Mouse (Mus musculus) lung, embryonic 15.5 days (tissue): ENCODE measurements around the gene Map2k2. TPM values are rescaled to one million over a fixed set of nuclear protein-coding genes. Genes with fewer than 3 reads are reported as not detected.

Experiments
- ATAC-seq: fragments of 200-750 bp; cut with Nextera tagmentation; 2 replicates; pipeline ENCODE4 v1.8.0; 2017; ENCODE audit warnings: moderate number of reproducible peaks, borderline replicate concordance; ENCODE audit not compliant: low FRiP score, low TSS enrichment; ENCODE audit errors: extremely low read depth
- H3K27ac ChIP-seq: fragments of 300-500 bp; sonication (generic); 2 replicates; pipeline ENCODE4 v1.5.1; 2015; ENCODE audit warnings: moderate library complexity, mild to moderate bottlenecking, inconsistent platforms
- H3K27me3 ChIP-seq: fragments of 300-500 bp; sonication (generic); 2 replicates; pipeline ENCODE4 v1.6.1; 2015; ENCODE audit warnings: inconsistent platforms
- H3K36me3 ChIP-seq: fragments of 300-500 bp; sonication (generic); 2 replicates; pipeline ENCODE4 v1.6.1; 2015; ENCODE audit warnings: inconsistent platforms
- H3K4me1 ChIP-seq: fragments of 300-500 bp; sonication (generic); 2 replicates; pipeline ENCODE4 v1.6.1; 2015; ENCODE audit warnings: inconsistent platforms
- H3K4me2 ChIP-seq: fragments of 300-500 bp; sonication (generic); 2 replicates; pipeline ENCODE4 v1.6.1; 2015; ENCODE audit warnings: inconsistent platforms, mild to moderate bottlenecking, moderate library complexity
- H3K4me3 ChIP-seq: fragments of 300-500 bp; sonication (generic); 2 replicates; pipeline ENCODE4 v1.5.1; 2015; ENCODE audit warnings: mild to moderate bottlenecking, inconsistent platforms
- H3K9ac ChIP-seq: fragments of 300-500 bp; sonication (generic); 2 replicates; pipeline ENCODE4 v1.6.1; 2015; ENCODE audit warnings: inconsistent platforms
- H3K9me3 ChIP-seq: fragments of 300-500 bp; sonication (generic); 2 replicates; pipeline ENCODE4 v1.6.1; 2016; ENCODE audit warnings: inconsistent platforms
- WGBS: fragments of 180-500 bp; shearing (Covaris S2); methylation state at CpG from one replicate; pipeline ENCODE4 v1.1.7; 2015; 5-methylcytosine and 5-hydroxymethylcytosine counted together
- polyA plus RNA-seq: library from polyadenylated mRNA; unstranded; fragments of >200 nt; fragmentation: Nextera tagmentation; extraction: Ambion mirVana; gene quantifications from 2 replicates; pipeline ENCODE4 v1.2.1, GENCODE M21; 2015

Map2k2 gene
- polyA plus RNA-seq, 1 experiment from 2014 or later: 180 TPM

DNA sequence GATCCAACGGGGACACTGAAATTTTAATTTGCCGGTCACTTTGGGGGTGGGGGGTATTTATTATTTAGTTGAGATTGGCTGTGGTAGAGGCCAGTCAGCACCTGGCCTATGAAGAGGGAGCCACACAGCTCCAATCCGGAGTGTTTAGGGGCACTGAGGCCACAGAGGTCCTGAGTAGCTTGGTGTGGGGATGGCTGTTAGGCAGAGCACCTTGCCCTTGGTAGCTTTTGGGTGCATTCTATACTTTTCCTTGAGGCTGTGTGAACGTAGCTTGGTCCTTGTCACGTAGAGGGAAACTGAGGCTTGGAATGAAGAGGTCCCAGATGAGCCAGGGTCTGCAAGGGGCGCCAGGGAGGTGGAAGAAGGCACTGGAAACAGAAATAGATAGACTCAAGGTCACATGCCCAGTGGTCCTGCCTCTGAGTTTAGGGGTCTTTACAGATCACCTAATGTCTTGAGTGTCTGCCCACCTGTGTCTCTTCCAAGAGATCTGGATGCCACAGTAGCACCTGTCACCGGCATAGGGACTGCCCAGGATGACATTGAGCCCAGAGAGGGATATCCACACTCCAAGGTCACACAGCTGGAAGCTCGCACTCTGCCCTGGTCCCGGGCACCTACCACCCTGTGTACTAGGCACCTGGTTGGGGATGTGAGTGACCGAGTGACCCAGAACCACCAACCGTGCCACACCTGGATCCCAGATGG, 33.3 kb downstream of the Map2k2 start:
- peak overlapping the region; percentile 93 for H3K4me2 ChIP-seq
- H3K9me3 ChIP-seq: no peaks in the 10 kb centered on the region
- peaks cover 66% of the 10 kb centered on the region for H3K4me1 ChIP-seq
- H3K36me3 ChIP-seq: peaks cover 8% of the 10 kb centered on the region
- peaks cover 18% of the 10 kb centered on the region; the same call in 1 of the 2 replicates for H3K27me3 ChIP-seq
- peak overlapping the region; percentile 89 for H3K27ac ChIP-seq
- no peak for ATAC-seq
- H3K9ac ChIP-seq: peak overlapping the region; percentile 91
- 48% methylated on average over 11 of the region's 11 CpGs for WGBS
- H3K4me3 ChIP-seq: peak overlapping the region; percentile 81

DNA sequence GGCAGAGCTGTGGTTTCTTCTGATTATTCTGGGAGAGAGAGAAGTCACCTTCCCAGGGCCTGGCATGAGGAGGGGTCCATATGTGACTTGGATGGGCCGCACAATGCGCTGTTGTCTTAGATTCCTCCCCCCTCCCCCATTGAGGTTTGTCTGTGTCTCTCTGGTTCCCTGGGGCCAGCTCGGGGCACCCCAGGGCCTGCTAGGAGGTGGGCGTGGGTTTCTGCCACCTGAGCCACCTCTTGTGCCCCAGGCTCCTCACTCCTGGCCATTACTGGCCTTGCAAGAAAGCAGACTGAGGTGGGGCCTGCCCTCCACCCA, 33.8 kb downstream of the Map2k2 start:
- Histone ChIP-seq H3K4me2 (peak overlapping the region; percentile 93), H3K4me3 (peak overlapping the region; percentile 81), H3K27ac (peak overlapping the region; percentile 89; the same call in 1 of the 2 replicates), H3K36me3 (peaks cover 13% of the 10 kb centered on the region), H3K9me3 (no peaks in the 10 kb centered on the region), H3K9ac (peak overlapping the region; percentile 91), H3K27me3 (peaks cover 13% of the 10 kb centered on the region; the same call in 1 of the 2 replicates), H3K4me1 (peaks cover 61% of the 10 kb centered on the region)
- 72% methylated on average over 4 of the region's 4 CpGs for WGBS
- no peak for ATAC-seq

DNA sequence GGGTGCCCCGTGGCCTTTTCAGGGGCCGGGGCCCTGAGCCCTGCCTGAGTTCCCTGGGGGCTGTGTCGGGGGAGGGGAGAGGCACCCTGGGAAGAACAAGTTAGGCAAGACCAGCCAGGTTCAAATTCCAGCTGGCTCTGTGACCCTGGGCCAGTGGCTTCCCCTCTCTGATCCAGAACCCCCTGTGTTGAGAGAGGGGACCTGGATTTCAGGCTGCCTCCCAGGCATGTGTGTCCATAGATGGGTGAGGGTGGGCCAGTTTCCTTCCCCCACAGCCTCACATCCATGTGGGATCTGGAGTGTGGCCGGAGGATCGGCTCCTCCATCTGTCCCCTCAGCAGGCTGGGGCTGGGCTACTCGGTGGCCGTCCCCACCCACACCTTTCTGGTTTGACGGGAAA, 34.3 kb downstream of the Map2k2 start:
- Histone ChIP-seq H3K4me1 (peaks cover 56% of the 10 kb centered on the region), H3K27me3 (peaks cover 8% of the 10 kb centered on the region; the same call in 1 of the 2 replicates), H3K4me2 (peak overlapping the region; percentile 93), H3K9me3 (no peaks in the 10 kb centered on the region), H3K27ac (peak overlapping the region; percentile 89), H3K4me3 (peak overlapping the region; percentile 81), H3K9ac (peak overlapping the region; percentile 91), H3K36me3 (peaks cover 18% of the 10 kb centered on the region)
- WGBS: 26% methylated on average over 8 of the region's 8 CpGs
- no peak for ATAC-seq

DNA sequence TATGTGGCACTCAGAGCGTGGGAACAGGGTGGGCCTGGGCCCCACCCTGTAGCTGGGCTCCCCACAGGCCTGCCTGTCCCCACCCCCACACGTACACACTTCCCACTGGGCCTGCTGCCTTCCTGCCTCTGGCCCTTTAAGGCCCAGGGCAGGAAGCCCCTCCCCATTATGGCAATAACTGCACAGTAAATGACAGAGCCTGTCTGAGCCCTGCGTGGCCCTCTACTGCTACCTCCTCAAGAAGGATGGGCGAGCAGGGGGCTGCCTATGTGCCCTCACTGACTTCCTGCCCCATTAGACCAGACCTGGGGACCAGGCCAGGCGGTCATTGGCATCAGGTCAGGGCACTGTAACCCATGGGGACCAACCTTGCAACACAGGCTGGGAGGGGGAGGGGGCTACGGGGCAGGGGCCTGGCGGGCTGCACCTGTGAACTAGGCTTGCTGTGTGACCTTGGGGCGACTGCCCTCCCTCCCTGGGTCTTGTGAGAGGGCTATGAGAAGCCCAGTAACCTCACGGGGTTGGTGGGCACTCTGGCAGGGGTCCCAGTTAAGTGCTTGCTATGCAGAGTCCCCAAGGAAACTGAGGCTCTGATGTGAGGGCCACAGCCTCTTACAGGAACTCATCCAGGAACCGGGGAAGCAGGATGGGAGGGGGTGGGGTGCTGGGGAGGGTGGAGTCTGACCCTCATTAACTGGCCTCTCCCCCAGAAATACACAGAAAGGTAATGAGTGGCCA, 35.2 kb downstream of the Map2k2 start:
- Histone ChIP-seq H3K4me1 (peaks cover 47% of the 10 kb centered on the region), H3K36me3 (peaks cover 27% of the 10 kb centered on the region), H3K4me3 (peak overlapping the region; percentile 81), H3K9ac (peak overlapping the region; percentile 91), H3K27ac (peak overlapping the region; percentile 89), H3K27me3 (no peaks in the 10 kb centered on the region), H3K9me3 (no peaks in the 10 kb centered on the region), H3K4me2 (peak overlapping the region; percentile 93)
- 41% methylated on average over 10 of the region's 10 CpGs for WGBS
- ATAC-seq: no peak

DNA sequence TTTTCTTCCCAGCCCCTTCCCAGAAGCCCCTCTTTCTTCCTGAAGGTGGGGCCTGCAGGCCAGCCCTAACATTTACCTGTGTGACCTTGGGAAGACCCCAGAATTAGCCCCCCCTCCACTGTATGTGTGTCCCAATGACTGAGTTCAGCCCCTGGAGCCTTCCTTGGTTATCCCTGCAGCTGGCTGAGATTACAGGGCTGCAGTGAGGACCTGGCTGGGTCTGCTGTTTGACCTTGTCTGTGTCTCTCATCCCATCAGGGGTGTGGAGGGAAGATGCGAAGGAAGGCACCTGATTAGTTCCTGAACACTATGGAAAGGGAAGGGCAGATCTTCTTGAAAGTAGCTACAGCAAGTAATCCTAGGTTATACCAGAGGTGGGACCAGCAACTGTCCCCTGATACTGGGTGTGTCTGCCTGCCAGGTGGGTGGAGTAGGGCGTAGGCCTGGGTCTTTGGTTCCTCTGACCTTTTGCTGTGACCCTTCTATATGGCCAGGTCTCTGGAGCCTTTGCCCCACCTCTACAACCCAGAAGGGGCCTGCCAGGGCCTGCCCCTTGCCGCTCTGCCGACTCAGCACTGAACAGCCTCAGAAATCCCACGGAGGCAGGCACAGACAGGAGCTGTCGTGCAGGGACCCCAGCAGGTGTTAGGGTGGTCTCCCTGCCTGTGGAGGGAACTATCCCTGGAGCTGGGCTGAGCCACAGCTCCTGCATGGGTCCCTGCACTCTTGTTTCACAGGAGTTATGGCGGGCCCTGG, 35.9 kb downstream of the Map2k2 start:
- ATAC-seq: no peak
- 0 out of 2 replicates have a peak overlapping the region, but pooled peaks have one; percentile 4 for H3K4me3 ChIP-seq
- no peak overlapping the region for H3K4me2 ChIP-seq
- H3K36me3 ChIP-seq: peaks cover 34% of the 10 kb centered on the region
- H3K9ac ChIP-seq: no peak overlapping the region
- H3K27me3 ChIP-seq: no peaks in the 10 kb centered on the region
- H3K27ac ChIP-seq: no peak overlapping the region
- H3K9me3 ChIP-seq: no peaks in the 10 kb centered on the region
- 79% methylated on average over 7 of the region's 7 CpGs for WGBS
- H3K4me1 ChIP-seq: peaks cover 47% of the 10 kb centered on the region

DNA sequence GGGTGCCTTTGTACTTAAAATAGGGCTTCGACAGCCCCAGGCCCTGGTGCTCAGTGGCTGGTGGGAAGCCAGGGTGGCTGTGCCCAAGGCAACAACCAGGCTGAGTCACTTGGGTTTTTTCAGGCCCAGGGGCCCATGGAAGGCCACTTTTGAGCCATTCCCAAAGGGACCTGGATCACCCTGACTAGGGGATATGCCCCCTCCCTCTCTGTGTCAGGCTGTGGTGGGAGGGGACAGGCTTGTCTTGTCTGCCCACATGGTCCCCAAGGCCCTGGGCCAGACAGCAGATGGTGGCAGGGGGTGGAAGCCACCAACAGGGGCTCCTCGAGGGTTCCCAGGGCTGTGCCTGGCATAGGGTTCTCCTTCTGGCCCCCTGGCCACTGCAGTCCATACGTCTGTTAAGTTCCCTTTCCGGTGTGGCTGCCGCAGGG, 36.9 kb downstream of the Map2k2 start:
- ATAC-seq: no peak
- Histone ChIP-seq H3K9me3 (no peaks in the 10 kb centered on the region), H3K9ac (no peak overlapping the region), H3K36me3 (peaks cover 43% of the 10 kb centered on the region), H3K4me1 (peaks cover 47% of the 10 kb centered on the region), H3K4me3 (no peak overlapping the region), H3K27ac (no peak overlapping the region), H3K4me2 (no peak overlapping the region), H3K27me3 (no peaks in the 10 kb centered on the region)
- WGBS: 68% methylated on average over 5 of the region's 5 CpGs

- no peak overlapping the region for H3K9ac ChIP-seq
- WGBS: 95% methylated on average over 7 of the region's 7 CpGs
- no peak overlapping the region for H3K27ac ChIP-seq
- no peaks in the 10 kb centered on the region for H3K9me3 ChIP-seq
- peaks cover 47% of the 10 kb centered on the region for H3K4me1 ChIP-seq
- ATAC-seq: no peak
- no peak overlapping the region for H3K4me2 ChIP-seq
- no peaks in the 10 kb centered on the region for H3K27me3 ChIP-seq
- H3K4me3 ChIP-seq: no peak overlapping the region
- H3K36me3 ChIP-seq: peaks cover 50% of the 10 kb centered on the region
These were observed 37.5 kb downstream of the Map2k2 start for GRCm38 (mm10) chr10:81143157-81143633.

DNA sequence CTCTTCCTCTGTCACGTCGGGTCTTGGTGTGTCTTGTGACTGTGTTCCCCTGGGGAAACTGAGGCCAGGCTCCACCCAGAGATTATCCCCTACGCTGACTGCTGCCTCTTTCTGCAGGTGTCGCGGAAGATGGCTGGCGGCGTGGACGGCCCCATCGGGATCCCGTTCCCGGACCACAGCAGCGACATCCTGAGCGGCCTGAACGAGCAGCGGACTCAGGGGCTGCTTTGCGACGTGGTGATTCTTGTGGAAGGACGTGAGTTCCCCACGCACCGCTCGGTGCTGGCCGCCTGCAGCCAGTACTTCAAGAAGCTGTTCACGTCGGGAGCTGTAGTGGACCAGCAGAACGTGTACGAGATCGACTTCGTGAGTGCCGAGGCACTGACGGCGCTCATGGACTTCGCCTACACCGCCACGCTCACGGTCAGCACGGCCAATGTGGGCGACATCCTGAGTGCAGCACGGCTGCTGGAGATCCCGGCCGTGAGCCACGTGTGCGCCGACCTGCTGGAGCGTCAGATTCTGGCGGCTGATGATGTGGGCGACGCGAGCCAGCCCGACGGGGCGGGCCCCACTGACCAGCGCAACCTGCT, 38.2 kb downstream of the Map2k2 start:
- no peak overlapping the region for H3K27ac ChIP-seq
- WGBS: 93% methylated on average over 52 of the region's 52 CpGs

GRCm38 (mm10) chr10:81144667-81145066, 39.0 kb downstream of the Map2k2 start:
- H3K4me1 ChIP-seq: peaks cover 32% of the 10 kb centered on the region
- no peaks in the 10 kb centered on the region for H3K27me3 ChIP-seq
- no peak overlapping the region for H3K4me2 ChIP-seq
- peaks cover 64% of the 10 kb centered on the region for H3K36me3 ChIP-seq
- no peak overlapping the region for H3K4me3 ChIP-seq
- H3K9ac ChIP-seq: no peak overlapping the region
- H3K9me3 ChIP-seq: no peaks in the 10 kb centered on the region
- ATAC-seq: no peak
- H3K27ac ChIP-seq: no peak overlapping the region
- WGBS: 84% methylated on average over 27 of the region's 27 CpGs

More for the DNA sequence above, 38.2 kb downstream of the Map2k2 start:
- no peak overlapping the region for H3K4me3 ChIP-seq
- ATAC-seq: no peak
- peaks cover 40% of the 10 kb centered on the region for H3K4me1 ChIP-seq
- peaks cover 57% of the 10 kb centered on the region for H3K36me3 ChIP-seq
- H3K9ac ChIP-seq: no peak overlapping the region
- no peaks in the 10 kb centered on the region for H3K27me3 ChIP-seq
- H3K9me3 ChIP-seq: no peaks in the 10 kb centered on the region
- H3K4me2 ChIP-seq: no peak overlapping the region

DNA sequence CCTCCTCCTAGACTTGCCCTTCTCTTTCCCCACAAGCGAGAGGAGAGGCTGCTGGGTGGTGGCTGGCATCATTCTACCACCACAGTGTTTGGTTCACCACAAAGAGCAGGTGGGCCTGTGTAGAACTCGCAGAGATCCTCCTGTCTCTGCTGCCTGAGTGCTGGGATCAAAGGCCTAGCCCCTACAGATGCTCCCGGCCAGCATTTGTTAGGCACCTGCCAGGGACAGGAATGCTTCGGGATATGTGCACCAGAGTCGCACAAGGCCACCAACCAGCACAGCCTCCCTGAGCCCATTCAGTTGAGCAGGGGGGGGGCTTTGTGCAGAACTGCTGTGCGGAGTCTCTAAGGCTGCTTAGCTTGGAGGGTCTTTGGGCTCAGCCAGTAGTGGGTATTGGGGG, 39.6 kb downstream of the Map2k2 start:
- H3K27ac ChIP-seq: no peak overlapping the region

DNA sequence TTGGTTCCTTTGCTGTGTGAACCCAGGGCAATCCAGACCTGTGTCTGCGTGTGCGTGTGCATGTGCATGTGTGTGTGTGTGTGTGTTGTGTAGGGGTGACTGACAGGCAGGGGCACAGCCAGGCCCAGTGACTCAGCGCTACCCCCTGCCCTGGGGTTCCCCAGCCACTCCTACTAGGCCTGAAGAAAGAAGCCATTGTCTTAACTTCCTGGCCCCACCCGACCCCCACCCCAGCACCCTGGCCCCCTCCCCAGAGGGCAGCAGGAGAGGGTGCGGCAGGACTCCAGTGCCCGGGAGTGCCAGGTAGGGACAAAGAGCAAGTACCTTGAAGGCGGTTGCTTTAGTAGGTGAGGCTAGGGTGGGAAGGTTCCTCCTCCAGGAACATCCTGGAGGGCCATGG, 40.1 kb downstream of the Map2k2 start:
- Histone ChIP-seq H3K4me1 (peaks cover 21% of the 10 kb centered on the region), H3K9me3 (no peaks in the 10 kb centered on the region), H3K9ac (no peak overlapping the region), H3K4me3 (no peak overlapping the region), H3K27me3 (no peaks in the 10 kb centered on the region), H3K27ac (no peak overlapping the region), H3K4me2 (no peak overlapping the region), H3K36me3 (peaks cover 73% of the 10 kb centered on the region)
- WGBS: 71% methylated on average over 7 of the region's 7 CpGs
- ATAC-seq: no peak

More for the DNA sequence above, 39.6 kb downstream of the Map2k2 start:
- ATAC-seq: no peak
- no peak overlapping the region for H3K4me2 ChIP-seq
- no peak overlapping the region for H3K9ac ChIP-seq
- 94% methylated on average over 6 of the region's 6 CpGs for WGBS
- peaks cover 26% of the 10 kb centered on the region for H3K4me1 ChIP-seq
- H3K27me3 ChIP-seq: no peaks in the 10 kb centered on the region
- peaks cover 70% of the 10 kb centered on the region for H3K36me3 ChIP-seq
- H3K4me3 ChIP-seq: no peak overlapping the region
- H3K9me3 ChIP-seq: no peaks in the 10 kb centered on the region
